Mouse (Mus musculus) T-helper 1 cell (primary cell): ENCODE measurements at regions not wholly inside any gene's neighbourhood (a gene's known extent, or its start where the extent isn't known, plus 50 kb on each side); places are given as distances from the start of the nearest gene placed in this dataset.

ENCODE experiments used
- in situ Hi-C: fragments of 300-600 bp; cut with MboI, MseI; formaldehyde crosslinking; loops from one replicate; pipeline ENCODE4 v1.15.1; 2025; ENCODE audit warnings: high pct_unique_total_duplicates

DNA sequence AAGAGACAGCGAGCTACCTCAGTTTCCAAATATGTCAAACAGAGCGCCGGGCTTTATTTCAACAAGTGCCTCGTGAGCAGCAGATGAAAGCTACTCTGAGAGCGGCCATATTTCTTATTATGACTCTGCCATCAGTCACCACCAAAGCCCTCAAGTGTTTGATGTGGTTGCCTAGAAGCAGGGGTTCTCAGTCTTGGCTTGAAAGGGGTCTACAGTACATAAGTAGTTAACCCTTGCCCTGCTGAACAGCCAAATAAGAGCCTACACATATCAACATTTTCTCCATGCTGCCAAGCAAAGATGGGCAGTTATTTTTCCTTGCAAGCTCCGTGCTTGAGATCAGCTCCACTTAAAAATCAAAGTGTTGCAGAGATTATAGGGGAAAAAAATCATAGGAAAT is 788.8 kb downstream of the Nr2f2 start:
- in situ Hi-C loops: no loop called here

DNA sequence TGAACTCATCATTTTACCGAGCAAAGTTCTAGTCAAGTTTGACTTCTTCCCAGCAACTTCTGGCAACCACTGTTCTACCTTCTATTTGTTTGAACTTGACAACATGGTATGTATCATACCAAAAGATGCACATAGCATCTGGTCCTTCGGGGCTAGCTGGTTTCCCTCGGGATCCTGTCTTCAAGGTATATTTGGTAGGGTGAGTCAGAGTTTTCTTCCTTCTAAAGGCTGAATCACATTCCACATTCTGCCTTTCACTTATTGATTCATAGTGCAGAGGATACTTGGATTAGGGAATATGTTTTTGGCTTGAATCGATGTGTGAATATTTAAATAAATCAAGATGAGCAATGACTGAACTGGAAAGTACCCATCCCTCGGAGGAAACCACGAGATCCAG is 789.9 kb downstream of the Nr2f2 start:
- in situ Hi-C loops: no loop called here

DNA sequence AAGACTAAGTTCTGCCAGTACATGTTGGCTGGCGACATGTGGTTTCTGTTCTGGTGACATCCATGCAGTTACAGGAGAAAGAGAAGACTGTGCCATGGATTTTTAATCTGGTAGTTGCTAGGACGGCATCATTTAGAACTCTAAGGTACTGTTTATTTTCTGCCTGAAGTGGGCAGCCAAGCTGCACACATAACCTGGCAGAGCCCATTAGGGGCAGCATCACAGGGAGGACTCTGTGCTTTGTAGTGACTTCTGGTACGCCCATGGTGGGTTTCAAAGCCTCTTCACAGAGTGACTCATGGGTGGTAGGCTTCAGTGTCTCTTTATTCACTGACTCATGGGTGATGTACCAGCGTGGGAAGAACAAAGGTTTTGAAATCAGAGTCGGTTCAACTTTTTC is 792.8 kb downstream of the Nr2f2 start:
- in situ Hi-C loops: no loop called here

DNA sequence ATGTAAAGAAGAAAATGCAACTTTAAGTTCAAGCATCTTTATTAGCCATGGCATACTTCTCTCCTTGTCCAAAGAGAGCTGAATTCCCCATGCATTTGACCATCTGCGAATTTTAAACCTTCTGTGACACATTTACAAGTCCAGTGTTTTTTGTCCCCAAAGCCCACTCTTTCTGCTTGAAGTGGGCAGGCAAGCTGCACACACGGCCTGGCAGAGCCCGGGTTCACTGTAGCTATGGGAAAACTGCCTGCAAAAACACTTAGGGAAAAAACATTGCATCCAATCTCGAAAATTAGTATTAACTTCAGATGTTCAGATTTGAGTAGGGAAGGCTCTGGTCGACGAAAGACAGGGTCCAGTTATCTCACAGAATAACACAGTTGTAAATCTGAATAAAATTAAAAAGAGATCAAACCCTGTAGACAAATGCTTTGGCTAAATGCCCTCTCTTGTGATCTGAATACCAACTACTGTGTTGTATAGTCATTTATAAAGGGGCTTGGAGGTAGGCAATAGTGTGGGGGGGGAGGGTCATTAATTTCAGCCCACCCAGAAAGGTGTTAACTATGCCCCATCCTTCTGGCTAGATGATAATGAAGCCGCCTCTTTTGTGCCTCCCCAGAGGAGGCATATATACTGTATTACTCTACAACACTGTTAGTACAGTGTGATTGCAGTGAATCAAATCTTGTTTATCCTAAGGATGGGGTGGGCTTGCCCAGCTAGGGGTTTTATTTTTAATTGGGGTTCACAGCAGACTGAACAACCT is 793.7 kb downstream of the Nr2f2 start:
- in situ Hi-C loops: no loop called here

DNA sequence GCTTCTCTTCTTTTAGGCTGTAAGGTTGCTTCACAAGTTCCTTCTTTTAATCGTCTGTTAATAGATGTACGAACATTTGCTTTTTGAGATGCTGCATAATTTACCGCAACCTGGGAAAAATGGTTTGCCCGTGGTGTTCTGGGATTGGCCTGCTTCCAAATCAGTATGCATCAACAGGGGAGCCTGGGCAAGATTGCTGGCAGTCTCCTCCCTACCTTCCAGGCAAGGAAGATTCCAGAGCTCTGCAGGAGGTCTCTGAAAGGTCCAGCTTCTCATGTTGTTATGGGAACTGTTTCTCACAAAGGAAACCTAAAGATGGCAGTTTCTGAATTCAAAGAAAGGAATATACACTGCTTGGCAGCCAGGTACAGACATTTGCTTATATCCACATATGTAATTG is 799.6 kb downstream of the Nr2f2 start:
- in situ Hi-C loops: no loop called here

DNA sequence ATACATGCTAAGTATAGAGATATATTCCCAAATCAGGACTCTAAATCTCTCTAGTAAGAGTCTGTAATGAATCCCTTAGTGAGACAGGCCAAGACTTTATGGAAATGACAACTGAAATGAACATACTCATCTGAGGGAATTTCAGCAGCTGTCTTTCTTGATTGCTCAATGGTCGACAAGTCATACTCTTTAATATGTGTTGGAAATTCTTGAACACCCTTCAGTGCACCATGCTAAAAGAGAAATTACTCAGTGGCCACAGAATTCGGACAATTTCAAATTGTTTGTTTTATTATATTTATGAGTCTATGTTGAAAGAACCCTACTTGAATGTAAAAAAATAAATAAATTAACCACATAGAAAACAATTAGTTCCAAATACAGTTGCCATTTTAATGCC is 802.1 kb downstream of the Nr2f2 start:
- in situ Hi-C loops: no loop called here

DNA sequence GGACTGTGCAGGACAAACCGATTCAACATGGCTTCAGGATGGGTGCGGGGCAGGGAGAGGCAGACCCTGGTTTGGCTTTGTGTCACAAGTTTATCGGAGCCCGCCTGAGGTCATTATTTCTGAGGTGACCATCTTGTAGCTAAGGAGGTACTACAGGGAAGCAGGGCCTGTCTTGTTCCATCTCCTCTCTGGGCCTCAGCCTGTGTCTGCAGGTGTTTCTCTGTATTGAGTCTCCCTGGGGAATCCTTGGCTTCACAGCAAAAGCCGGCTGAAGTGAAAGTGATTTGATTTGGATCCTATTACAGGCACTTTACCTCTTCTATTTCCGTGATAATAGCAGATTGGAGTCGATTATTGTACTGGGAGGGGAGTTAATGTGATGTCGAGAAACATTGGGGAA is 805.7 kb upstream of the Arrdc4 start:
- in situ Hi-C loops: no loop called here

DNA sequence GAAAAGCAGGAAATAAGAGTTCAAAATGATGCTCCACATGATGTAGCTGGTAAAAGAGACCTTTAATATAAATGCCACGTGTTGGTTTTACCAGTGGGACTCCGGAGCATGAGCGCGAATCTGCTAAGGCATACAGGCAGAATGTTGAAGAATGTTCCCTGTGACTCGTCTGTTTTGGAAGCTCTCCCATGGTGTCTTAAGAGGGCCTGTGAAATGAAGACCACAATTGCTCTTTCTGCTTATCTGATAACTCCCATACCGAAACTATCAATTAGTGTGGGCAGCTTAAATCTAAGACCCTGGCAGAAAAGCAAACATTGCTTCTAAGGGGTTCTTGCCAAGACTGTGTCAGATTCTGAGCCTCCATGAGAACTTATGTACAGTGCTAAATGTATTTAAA is 804.9 kb upstream of the Arrdc4 start:
- in situ Hi-C loops: no loop called here

DNA sequence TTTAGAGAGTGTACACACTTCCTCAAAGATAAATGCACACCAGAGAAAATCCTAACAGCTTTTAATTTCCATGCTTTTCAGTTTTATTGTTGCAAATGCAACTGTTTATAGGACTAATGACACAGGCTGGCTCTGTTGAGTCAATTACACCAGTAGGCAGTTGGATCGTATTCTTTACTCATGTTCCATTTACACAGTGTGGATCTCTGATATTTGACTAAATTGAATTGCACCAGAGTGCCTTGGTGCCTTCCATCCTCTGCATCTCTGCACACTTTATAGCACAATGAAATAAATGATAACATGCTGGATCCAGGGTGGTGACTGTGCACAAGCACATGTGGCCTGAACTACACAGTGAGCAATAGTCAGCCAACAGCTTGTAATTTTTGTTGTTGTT is 787.0 kb upstream of the Arrdc4 start:
- in situ Hi-C loops: no loop called here

DNA sequence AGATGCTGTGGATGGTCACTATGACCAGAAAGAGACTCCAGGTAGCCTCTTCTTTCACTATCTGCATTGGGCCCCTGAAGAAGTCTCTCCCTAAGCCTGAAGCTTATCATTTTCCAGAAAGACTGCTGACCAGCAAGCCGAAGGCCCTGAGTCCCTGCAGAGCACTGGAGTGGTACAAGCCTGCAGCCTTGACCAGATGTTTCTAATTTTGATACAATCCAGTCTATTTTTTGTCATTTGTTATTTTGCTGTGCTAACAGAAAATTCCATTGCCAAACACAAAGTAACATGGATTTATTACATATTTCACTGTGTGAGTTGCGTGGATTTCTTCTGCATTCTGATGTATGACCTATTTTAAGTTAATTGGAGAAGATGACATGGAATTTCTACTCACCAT is 764.9 kb upstream of the Arrdc4 start:
- in situ Hi-C loops: no loop called here

DNA sequence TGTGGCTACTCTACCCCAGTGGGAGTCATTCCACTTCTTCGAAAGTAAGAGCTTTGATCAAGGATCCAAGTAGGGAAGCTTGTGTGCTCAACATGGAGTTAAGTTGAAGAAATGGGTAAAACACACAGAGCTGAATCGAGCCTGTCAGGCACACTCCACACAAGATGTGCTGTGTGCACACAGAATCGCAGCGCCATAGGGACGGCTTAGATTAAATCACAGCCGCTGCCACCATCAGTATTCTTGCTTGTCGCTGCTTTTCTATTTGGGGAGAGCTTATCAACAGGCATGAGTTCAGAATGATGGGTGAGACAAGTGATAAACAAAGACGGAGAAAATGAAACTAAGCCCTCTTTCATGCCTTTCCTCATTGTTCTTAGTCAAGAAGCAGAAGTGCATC is 761.3 kb upstream of the Arrdc4 start:
- in situ Hi-C loops: no loop called here

DNA sequence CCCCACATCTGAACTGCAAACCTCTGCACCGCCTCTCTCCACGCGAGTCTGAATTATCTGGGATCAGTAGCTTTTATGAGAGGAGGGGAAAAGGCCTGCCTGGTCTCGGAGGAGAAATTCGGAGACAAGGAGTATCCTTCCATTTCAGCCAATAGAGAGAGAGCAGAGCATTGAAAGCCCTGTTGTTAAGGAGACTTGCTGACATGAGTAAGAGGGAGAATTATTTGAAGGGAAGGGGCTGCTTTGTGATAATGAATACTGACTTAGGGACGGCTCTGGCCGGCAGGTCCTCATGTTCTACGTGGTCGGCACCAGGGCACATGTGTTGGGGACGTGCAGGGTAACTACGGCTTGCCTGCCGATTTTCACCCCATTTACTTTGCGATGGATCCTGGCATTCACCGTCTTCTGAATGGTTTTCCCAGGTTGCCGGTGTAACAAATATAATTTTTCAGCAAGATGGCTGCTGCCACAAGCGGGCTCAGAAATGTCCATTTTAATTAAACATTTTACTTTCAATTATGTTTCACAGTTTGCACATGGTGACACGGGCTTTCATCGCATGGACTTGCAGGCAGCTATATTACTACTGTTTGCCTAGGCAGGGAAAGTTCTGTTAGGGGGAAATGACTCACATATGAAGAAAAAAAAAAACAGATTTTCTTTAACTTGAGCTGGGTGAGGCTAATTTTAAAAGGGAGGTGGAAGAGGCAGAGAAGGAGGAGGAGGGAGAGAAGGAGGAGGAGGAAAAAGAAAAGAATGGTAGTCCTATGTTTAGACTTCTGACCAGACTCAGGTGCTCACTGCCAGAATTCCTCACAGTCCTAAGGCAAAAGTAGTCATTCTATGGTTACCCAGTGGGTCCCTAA is 744.3 kb upstream of the Arrdc4 start:
- in situ Hi-C loops: loop anchor here (25.0 kb wide), 1 partner anchor 1919 kb away; no protein-coding TSS in a partner anchor

DNA sequence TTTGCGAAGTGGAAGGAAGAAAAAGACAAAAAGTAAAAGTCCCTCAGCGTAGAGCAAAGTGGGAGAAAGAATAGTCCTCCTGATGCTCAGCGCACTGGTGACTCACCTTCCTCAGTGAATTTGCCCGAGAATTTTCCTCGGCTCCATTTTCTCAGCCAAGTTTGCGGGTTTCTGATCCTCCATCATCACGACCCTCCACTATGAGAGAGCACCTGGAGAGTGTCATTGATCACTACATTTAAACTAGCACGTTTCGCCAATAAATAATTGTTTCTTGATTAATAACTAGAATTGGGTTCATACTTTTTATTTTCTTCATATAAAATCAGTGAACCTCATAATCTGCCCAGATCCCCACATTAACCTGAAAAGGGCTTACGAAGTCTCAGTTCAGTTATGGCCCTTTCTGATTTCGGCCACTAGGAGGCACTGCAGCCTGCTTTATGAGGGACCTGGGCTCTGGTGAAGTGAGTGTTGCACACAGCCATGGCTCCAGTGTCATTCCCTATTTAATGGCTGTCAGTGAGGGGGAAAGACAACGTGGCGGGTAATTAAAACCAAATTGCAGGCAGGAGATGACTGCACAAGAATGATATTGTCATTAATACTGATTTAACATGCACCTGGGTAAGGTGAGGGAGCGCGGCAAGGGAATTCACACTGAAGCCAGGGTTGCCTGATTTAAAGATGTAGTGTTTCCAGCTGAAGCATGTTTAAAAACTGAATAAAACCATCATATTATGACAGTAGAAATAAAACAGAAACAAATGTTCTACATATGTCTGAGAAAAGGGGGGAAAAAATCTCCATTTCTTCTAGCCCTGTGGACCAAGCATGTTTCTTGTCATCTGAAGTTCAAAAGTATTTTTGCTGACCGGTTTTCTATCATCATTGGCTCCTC is 741.8 kb upstream of the Arrdc4 start:
- in situ Hi-C loops: loop anchor here (25.0 kb wide), 1 partner anchor 1921 kb away; no protein-coding TSS in a partner anchor

DNA sequence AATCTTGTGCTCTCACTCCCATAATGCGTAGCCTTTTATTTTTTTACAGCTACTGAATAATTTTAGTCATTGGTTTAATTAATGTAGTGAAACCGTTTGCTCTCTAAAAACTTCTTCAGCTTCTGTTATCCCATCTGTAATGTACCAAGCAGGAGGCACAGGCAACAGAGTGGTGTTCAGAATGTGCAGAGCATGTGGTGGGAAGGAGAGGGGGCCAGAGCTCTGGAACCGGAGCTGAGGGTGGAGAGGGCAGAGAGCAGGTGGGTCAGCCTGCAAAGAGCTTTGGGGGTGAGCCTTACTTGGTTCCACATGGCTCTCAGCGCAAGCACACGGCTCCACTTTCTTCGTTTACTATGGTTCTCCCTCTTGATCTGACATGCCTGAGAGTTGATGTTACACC is 739.6 kb upstream of the Arrdc4 start:
- in situ Hi-C loops: loop anchor here (25.0 kb wide), 1 partner anchor 1924 kb away; no protein-coding TSS in a partner anchor

DNA sequence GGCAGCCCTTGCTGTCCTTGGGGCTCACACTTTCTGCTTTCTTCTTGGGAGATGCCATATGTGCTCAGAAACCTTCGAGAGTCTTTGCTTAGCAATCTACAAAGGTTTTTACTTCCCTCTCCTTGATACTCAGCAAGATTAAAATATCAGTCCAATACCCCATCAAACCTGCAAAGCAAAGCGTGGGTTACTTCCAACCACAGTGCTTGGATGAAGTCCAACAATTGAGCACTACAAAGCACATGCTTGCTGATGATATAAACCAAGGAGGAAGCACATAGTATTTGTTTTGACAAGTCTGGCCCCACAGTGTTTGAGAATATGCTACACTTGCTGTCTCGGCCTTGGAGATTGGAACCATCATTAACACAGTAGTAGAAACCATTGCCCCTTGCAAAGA is 738.1 kb upstream of the Arrdc4 start:
- in situ Hi-C loops: loop anchor here (25.0 kb wide), 1 partner anchor 1925 kb away; no protein-coding TSS in a partner anchor

DNA sequence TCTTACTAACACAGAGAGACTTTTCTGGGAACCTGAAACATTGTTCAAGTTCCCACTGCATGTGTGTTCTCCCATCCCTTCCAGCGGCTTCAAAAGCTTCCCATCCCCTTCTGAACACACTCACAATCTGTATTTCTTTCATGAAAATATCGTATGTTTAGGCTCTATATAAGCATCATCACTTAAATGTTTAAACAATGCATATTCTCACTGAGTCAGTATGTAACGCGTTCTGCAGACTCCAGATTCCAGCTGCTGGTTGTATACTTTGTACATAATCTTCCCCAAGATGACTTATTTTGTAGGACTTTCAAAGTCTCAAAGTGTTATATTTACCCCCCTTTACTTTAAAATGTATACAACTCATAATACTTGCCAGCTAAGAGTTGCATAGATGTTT is 735.5 kb upstream of the Arrdc4 start:
- in situ Hi-C loops: loop anchor here (25.0 kb wide), 1 partner anchor 1928 kb away; no protein-coding TSS in a partner anchor
